Mouse (Mus musculus) lung, embryonic 15.5 days (tissue): Measurements from ENCODE around the gene Trim27. TPM values are rescaled to one million over a fixed set of nuclear protein-coding genes. Genes with fewer than 3 reads are reported as not detected.

ENCODE experiments used
- ATAC-seq: fragments of 200-750 bp; cut with Nextera tagmentation; 2 replicates; pipeline ENCODE4 v1.8.0; 2017; ENCODE audit warnings: moderate number of reproducible peaks, borderline replicate concordance; ENCODE audit not compliant: low FRiP score, low TSS enrichment; ENCODE audit errors: extremely low read depth
- H3K27ac ChIP-seq: fragments of 300-500 bp; sonication (generic); 2 replicates; pipeline ENCODE4 v1.5.1; 2015; ENCODE audit warnings: moderate library complexity, mild to moderate bottlenecking, inconsistent platforms
- H3K27me3 ChIP-seq: fragments of 300-500 bp; sonication (generic); 2 replicates; pipeline ENCODE4 v1.6.1; 2015; ENCODE audit warnings: inconsistent platforms
- H3K36me3 ChIP-seq: fragments of 300-500 bp; sonication (generic); 2 replicates; pipeline ENCODE4 v1.6.1; 2015; ENCODE audit warnings: inconsistent platforms
- H3K4me1 ChIP-seq: fragments of 300-500 bp; sonication (generic); 2 replicates; pipeline ENCODE4 v1.6.1; 2015; ENCODE audit warnings: inconsistent platforms
- H3K4me2 ChIP-seq: fragments of 300-500 bp; sonication (generic); 2 replicates; pipeline ENCODE4 v1.6.1; 2015; ENCODE audit warnings: inconsistent platforms, mild to moderate bottlenecking, moderate library complexity
- H3K4me3 ChIP-seq: fragments of 300-500 bp; sonication (generic); 2 replicates; pipeline ENCODE4 v1.5.1; 2015; ENCODE audit warnings: mild to moderate bottlenecking, inconsistent platforms
- H3K9ac ChIP-seq: fragments of 300-500 bp; sonication (generic); 2 replicates; pipeline ENCODE4 v1.6.1; 2015; ENCODE audit warnings: inconsistent platforms
- H3K9me3 ChIP-seq: fragments of 300-500 bp; sonication (generic); 2 replicates; pipeline ENCODE4 v1.6.1; 2016; ENCODE audit warnings: inconsistent platforms
- WGBS: fragments of 180-500 bp; shearing (Covaris S2); methylation state at CpG from one replicate; pipeline ENCODE4 v1.1.7; 2015; 5-methylcytosine and 5-hydroxymethylcytosine counted together
- polyA plus RNA-seq: library from polyadenylated mRNA; unstranded; fragments of >200 nt; fragmentation: Nextera tagmentation; extraction: Ambion mirVana; gene quantifications from 2 replicates; pipeline ENCODE4 v1.2.1, GENCODE M21; 2015

Trim27 gene
- polyA plus RNA-seq, 1 experiment from 2014 or later, result 147 TPM

DNA sequence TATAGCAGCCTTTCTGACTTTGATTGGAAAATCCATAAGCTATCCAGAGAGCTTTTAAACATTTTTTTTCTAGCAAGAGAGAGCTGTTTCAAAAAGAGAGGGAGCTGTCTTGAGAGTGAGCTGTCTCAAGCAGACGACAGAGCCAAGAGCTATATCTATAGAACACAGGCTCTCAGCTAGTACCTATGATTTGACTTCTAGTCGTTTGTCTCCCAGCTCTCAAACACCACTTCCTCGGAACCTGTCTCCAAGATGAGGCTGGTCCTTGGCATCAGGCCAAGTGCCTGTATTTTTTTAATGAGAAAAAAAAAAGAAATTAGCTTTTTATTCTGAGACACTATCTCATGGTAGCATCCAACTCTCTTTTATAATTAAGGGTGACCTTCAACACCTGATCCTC, 46.8 kb downstream of the Trim27 start:
- Histone ChIP-seq H3K4me1 (peaks cover 7% of the 10 kb centered on the region; the same call in 1 of the 2 replicates), H3K27ac (no peak overlapping the region), H3K27me3 (no peaks in the 10 kb centered on the region), H3K9ac (no peak overlapping the region), H3K36me3 (no peaks in the 10 kb centered on the region), H3K4me2 (no peak overlapping the region), H3K4me3 (no peak overlapping the region), H3K9me3 (no peaks in the 10 kb centered on the region)
- 25% methylated on average over 3 of the region's 3 CpGs for WGBS
- ATAC-seq, result no peak

DNA sequence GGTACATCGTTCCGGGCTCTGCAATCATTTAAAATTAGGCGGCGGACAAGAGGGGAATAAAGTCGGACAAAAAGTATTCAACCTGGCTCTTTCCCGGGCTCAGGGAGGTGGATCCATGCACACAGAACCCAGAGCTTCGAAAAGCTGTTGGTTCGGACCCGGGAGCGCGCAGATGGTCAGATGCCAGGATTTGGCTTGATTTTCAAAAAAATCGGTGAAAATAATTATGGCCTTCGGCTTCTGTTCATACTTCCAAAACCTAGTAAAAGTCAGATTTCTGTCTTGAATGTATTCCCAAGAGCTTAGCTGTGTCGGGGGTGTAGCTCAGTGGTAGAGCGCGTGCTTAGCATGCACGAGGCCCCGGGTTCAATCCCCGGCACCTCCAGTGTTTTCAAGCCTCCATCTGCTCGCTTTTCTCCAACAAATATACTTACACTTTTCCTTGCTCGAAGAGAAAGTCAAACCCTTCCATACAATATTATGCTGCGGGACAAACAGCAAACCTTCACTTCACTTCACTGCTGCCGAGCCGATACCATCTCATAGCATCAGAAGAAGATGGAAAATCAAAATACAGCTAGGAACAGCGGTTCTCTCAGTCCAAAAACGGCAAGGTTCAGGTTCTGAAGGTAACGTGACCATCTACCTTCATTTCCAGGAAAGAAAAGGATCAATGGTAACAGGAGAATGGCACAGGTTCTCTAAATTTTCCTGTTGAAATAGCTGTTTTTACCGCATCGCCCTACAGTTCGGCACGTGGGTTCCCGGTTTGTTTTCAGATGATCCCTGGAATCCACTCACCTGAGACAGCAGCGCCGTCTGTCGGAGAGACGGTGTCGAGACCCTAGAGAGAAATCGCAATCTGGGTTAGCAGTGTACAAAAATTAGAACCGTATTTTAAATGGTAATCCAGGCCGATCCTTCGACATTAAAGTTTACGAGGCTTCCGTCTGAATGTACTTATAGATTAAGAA, 54.8 kb downstream of the Trim27 start:
- 1% methylated on average over 43 of the region's 43 CpGs for WGBS
- Histone ChIP-seq H3K9ac (peak overlapping the region; percentile 42), H3K4me1 (0 out of 2 replicates have a peak, but pooled peaks cover 3% of the 10 kb centered on the region), H3K27me3 (no peaks in the 10 kb centered on the region), H3K36me3 (no peaks in the 10 kb centered on the region), H3K4me3 (peak overlapping the region; percentile 57), H3K27ac (peak overlapping the region; percentile 53), H3K9me3 (no peaks in the 10 kb centered on the region), H3K4me2 (peak overlapping the region; percentile 79)
- peak; percentile 95 for ATAC-seq

DNA sequence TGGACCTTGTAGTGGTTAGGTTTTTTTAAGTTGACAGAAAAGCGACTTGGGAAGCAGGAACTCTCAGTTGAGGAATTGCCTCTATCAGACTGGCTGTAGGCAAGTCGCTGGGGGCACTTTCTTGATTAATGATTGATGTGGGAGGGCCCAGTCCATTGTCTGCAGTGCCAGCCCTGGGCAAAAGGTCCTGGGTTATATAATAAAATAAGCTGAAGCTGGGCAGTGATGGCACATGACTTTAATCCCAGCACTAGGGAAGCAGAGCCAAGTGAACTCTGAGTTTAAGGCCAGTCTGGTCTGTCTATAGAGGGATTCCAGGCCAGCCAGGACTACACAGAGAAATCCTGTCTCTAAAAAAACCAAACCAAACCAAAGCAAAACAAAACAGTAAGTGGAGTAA, 57.5 kb downstream of the Trim27 start:
- Histone ChIP-seq H3K4me2 (no peak overlapping the region), H3K4me3 (no peak overlapping the region), H3K9me3 (no peaks in the 10 kb centered on the region), H3K27ac (no peak overlapping the region), H3K27me3 (no peaks in the 10 kb centered on the region), H3K9ac (no peak overlapping the region), H3K36me3 (no peaks in the 10 kb centered on the region), H3K4me1 (0 out of 2 replicates have a peak, but pooled peaks cover 3% of the 10 kb centered on the region)
- 49% methylated on average over 2 of the region's 2 CpGs for WGBS
- no peak for ATAC-seq

DNA sequence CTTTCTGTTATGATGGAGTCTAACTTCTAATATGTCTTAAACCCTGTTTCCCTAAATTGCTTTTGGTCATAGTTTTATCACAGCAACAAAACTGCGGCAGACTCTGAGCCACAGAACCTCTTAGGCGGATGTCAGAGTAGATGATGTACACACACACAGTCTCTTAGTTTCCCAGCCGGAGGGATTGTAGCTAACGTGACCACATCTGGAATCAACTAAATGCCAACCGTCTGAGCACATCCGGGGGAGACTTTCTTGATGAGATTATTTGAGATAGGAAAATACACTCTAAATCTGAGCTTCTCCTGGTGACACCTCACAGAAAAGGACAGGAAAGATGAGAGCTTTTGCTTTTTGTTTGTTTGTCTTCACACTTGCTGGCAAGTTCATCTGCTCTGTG, 57.9 kb downstream of the Trim27 start:
- H3K36me3 ChIP-seq, result no peaks in the 10 kb centered on the region
- H3K27ac ChIP-seq, result no peak overlapping the region
- no peak overlapping the region for H3K4me2 ChIP-seq
- H3K4me1 ChIP-seq, result 0 out of 2 replicates have a peak, but pooled peaks cover 3% of the 10 kb centered on the region
- H3K9ac ChIP-seq, result no peak overlapping the region
- 50% methylated on average over 6 of the region's 6 CpGs for WGBS
- no peak overlapping the region for H3K4me3 ChIP-seq
- no peak for ATAC-seq
- no peaks in the 10 kb centered on the region for H3K27me3 ChIP-seq
- H3K9me3 ChIP-seq, result no peaks in the 10 kb centered on the region

DNA sequence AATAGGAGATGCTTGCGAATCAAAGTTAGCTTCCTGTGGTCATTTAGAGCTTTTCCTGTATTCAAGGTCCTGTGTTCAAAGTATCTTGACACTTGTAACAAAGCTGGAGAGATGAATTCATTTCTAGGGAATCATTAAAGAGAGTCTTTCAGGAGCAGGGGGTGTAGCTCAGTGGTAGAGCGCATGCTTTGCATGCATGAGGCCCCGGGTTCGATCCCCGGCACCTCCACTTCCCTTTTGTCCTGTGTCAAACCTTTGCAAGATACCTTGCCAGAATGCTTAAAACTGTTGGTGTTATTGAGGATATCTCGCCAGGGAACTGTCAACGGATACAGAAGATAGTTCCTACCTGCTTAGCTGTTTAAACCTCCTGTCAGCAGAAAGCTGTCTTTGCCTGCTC, 61.5 kb downstream of the Trim27 start:
- H3K36me3 ChIP-seq, result no peaks in the 10 kb centered on the region
- no peaks in the 10 kb centered on the region for H3K9me3 ChIP-seq
- H3K27me3 ChIP-seq, result peaks cover 10% of the 10 kb centered on the region; the same call in 1 of the 2 replicates
- H3K27ac ChIP-seq, result no peak overlapping the region
- WGBS, result 15% methylated on average over 7 of the region's 7 CpGs
- H3K4me1 ChIP-seq, result peaks cover 10% of the 10 kb centered on the region
- H3K9ac ChIP-seq, result no peak overlapping the region
- no peak overlapping the region for H3K4me3 ChIP-seq
- ATAC-seq, result no peak
- H3K4me2 ChIP-seq, result no peak overlapping the region

DNA sequence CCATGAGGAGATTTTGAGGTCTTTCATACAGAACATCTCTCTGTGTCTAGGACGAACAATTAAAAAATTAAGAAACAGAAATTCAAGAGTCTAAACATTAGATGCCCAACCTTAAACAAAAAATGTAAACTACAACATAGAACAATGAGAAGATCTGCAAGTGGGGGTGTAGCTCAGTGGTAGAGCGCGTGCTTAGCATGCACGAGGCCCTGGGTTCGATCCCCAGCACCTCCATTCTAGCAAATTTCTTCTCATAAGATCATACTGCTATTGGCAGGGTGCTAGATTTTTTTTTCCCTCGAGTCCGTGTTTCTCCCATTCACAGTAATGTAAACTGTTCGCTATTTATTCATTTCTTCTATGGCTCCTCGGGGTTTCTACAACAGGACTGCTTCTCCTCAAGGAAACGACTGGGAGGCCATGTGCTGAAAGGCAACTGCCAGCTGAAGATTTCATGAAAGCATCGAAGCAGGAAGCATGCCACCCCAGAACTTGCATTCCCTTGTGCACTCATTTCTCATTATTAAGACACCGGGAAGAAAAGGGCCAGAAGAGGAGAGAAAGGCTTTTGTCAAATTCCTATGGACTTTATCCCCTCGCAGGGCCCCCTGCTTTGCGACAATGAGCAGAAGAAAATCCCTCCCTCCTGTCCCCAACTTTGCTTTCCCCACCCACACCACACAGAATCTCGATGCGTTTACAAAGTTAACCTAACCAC, 63.3 kb downstream of the Trim27 start:
- Histone ChIP-seq H3K4me2 (peak overlapping the region; percentile 54), H3K4me1 (peaks cover 10% of the 10 kb centered on the region), H3K4me3 (peak overlapping the region; percentile 25), H3K9ac (no peak overlapping the region), H3K27ac (no peak overlapping the region), H3K27me3 (peaks cover 10% of the 10 kb centered on the region; the same call in 1 of the 2 replicates), H3K9me3 (no peaks in the 10 kb centered on the region), H3K36me3 (no peaks in the 10 kb centered on the region)
- WGBS, result 5% methylated on average over 16 of the region's 16 CpGs
- no peak for ATAC-seq

DNA sequence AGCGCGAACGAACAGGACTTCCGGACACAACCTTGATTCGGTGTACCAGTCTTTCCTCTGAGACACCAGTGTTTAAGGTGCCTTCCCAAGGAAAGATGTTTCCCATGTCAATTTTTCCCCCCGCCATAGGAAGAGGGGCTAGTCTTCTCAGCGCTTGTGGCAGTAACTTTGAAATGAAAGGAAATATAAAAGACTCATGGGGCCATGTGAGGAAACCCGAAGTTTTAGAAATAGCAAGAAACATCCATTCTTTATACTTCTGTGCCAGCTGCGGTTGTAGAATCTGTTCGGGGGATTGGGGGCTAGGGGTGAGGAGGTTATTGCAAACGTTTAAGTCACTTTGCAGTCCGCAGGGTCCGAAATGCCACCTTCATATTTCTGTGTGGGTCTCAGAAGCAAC, 64.0 kb downstream of the Trim27 start:
- ATAC-seq, result no peak
- Histone ChIP-seq H3K36me3 (no peaks in the 10 kb centered on the region), H3K9me3 (no peaks in the 10 kb centered on the region), H3K4me1 (peaks cover 10% of the 10 kb centered on the region), H3K4me2 (peak overlapping the region; percentile 54), H3K27ac (no peak overlapping the region), H3K4me3 (peak overlapping the region; percentile 25), H3K9ac (no peak overlapping the region), H3K27me3 (peaks cover 10% of the 10 kb centered on the region; the same call in 1 of the 2 replicates)
- whole genome bisulfite sequencing, result 19% methylated on average over 13 of the region's 13 CpGs

DNA sequence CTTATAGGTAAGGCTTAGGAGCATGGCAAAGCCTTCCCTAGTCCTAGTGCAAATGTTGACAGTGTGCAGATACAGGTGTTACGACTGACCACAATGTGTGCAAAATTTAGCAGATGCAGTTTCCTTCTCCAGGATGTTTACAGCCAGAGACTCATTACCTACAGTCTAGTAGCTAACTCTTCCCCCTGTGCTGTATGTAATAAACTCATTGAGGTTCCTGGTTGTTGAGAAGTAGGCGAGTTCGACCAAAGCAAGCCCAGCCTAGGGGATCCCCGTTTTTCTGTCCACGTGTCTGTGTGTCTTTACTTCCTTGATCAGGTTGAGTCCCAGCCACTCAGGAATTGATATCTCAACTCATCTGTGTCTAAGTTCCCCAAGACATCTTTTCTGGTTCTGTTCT, 64.8 kb downstream of the Trim27 start:
- no peaks in the 10 kb centered on the region for H3K9me3 ChIP-seq

More for the DNA sequence above, 64.8 kb downstream of the Trim27 start:
- Histone ChIP-seq H3K4me1 (peaks cover 10% of the 10 kb centered on the region), H3K4me2 (no peak overlapping the region), H3K27me3 (peaks cover 10% of the 10 kb centered on the region; the same call in 1 of the 2 replicates), H3K36me3 (no peaks in the 10 kb centered on the region), H3K4me3 (no peak overlapping the region), H3K27ac (no peak overlapping the region), H3K9ac (no peak overlapping the region)
- no peak for ATAC-seq
- 80% methylated on average over 5 of the region's 5 CpGs for WGBS

Other genes starting within 250 kb of the Trim27 start
- gene Olfr1370, start 104.5 kb upstream of the Trim27 start, polyA plus RNA-seq, result not detected in 2 replicates
- gene Olfr1369-ps1, start 68.0 kb upstream of the Trim27 start, polyA plus RNA-seq, result 0.08 TPM in 1 of 2 replicates, not detected in the other
- gene Olfr263, start 49.8 kb upstream of the Trim27 start, polyA plus RNA-seq, result not detected in 2 replicates
- gene Olfr1368, start 33.6 kb upstream of the Trim27 start, polyA plus RNA-seq, result not detected in 2 replicates
- gene Gpx5, start 113.3 kb downstream of the Trim27 start, polyA plus RNA-seq, result not detected in 2 replicates
- not detected in 2 replicates for gene Gpx6, start 132.7 kb downstream of the Trim27 start, polyA plus RNA-seq
- gene Olfr1367, start 167.5 kb downstream of the Trim27 start, polyA plus RNA-seq, result not detected in 2 replicates
- 12.6 and 13.3 TPM in 2 replicates for gene Zscan12, start 183.4 kb downstream of the Trim27 start, polyA plus RNA-seq
- 83.4 and 90.4 TPM in 2 replicates for gene Zkscan3, start 223.3 kb downstream of the Trim27 start, polyA plus RNA-seq